Mouse (Mus musculus) thymus, adult 2 months (tissue): ENCODE data around the gene 1190005I06Rik.

Experiments used
- CTCF ChIP-seq: fragments of 200-500 bp; IDR thresholded peaks from 2 replicates; pipeline ENCODE4 v1.5.1; 2012; ENCODE audit warnings: mild to moderate bottlenecking, control low read depth, low read length, moderate library complexity, borderline replicate concordance; ENCODE audit not compliant: control insufficient read depth, poor library complexity, insufficient read depth; ENCODE audit errors: extremely low read depth
- POLR2A ChIP-seq: fragments of 200-500 bp; IDR thresholded peaks from 2 replicates; pipeline ENCODE4 v1.6.1; 2012; ENCODE audit warnings: mild to moderate bottlenecking, low read length, control low read depth, moderate library complexity; ENCODE audit not compliant: control insufficient read depth, poor library complexity, insufficient read depth; ENCODE audit errors: extremely low read depth

GRCm38 (mm10) chr8:120693861-120694493, 46.5 kb upstream of the 1190005I06Rik start:
- TF ChIP-seq CTCF, result no peak
- no peak for TF ChIP-seq POLR2A
